9 mouse cellular contexts compared by ENCODE assay signal in genomic region chr4:32363488-32363984, GRCm38 (mm10).
DNase-seq lines count a peak whose midpoint lies in the region; ATAC-seq lines count a peak whose summit lies in the region.
"Had no signal": no experiment of that assay in that cellular context is flagged by ENCODE, and none has a peak within 500 bp of the region (broad histone marks: within the 10 kb centered on the region; RNA-seq: fewer than 3 reads in every experiment).

No protein-coding gene starts in this region.

- H3K4me1 ChIP-seq in lung, embryonic 16.5 days (replicated peaks; ENCODE audit: control insufficient read depth, insufficient read depth, low read length): peaks cover 32% of the 10 kb centered on the region

- peak overlapping the region; percentile 15; the same call in 1 of the 2 replicates for H3K4me2 ChIP-seq in lung, embryonic 16.5 days (ENCODE audit: low read depth, low read length)

- H3K27ac ChIP-seq in lung, embryonic 16.5 days (ENCODE audit: low read length): peak overlapping the region; percentile 27; the same call in 1 of the 2 replicates

- no peaks in the 10 kb centered on the region for H3K27me3 ChIP-seq in lung, embryonic 16.5 days (ENCODE audit: control insufficient read depth, insufficient read depth, low read depth, low read length)

- peak; percentile 44 for DNase-seq in adrenal gland, adult 2 months
- DNase-seq in adrenal gland, adult 18-20 months (ENCODE audit: low spot score in 2 of 2): no peak
- peak; percentile 53 for DNase-seq in right cerebral cortex, adult 18-20 months
- DNase-seq in right cerebral cortex, postnatal 25 days: no peak
- DNase-seq in thymus, postnatal 25 days: peak; percentile 64
- DNase-seq in cerebellum, adult 11 months: no peak
- no peak for DNase-seq in ovary, postnatal 36 days (ENCODE audit: low spot score)

- peak; percentile 21; the same call in 1 of the 2 replicates for ATAC-seq in lung, embryonic 16.5 days (ENCODE audit: low read depth)

- H3K36me3 ChIP-seq in lung, embryonic 16.5 days (ENCODE audit: control insufficient read depth, insufficient read depth, low read length): no peaks in the 10 kb centered on the region

- 28% methylated on average over 14 of the region's 14 CpGs for WGBS in lung, embryonic 16.5 days

- no peaks in the 10 kb centered on the region for H3K9me3 ChIP-seq in lung, embryonic 16.5 days (ENCODE audit: control insufficient read depth, low read length)
- H3K9me3 ChIP-seq: megakaryocyte, embryonic 14.5 days had no signal

- H3K9ac ChIP-seq in lung, embryonic 16.5 days (ENCODE audit: low read length): 0 out of 2 replicates have a peak overlapping the region, but pooled peaks have one; percentile 26

- H3K4me3 ChIP-seq in lung, embryonic 16.5 days (ENCODE audit: low read length): no peak overlapping the region
- H3K4me3 ChIP-seq: megakaryocyte, embryonic 14.5 days had no signal

Comparison
In these comparisons a context has a peak if more than half of its experiments do, and no peak if none do; other contexts are left out.
1. DNase-seq: peak in adrenal gland, adult 2 months (single experiment), right cerebral cortex, adult 18-20 months (single experiment) and thymus, postnatal 25 days (single experiment); none in adrenal gland, adult 18-20 months (0 of 2), right cerebral cortex, postnatal 25 days (single experiment), cerebellum, adult 11 months (single experiment) and ovary, postnatal 36 days (single experiment).